Mouse (Mus musculus) embryonic facial prominence, embryonic 11.5 days (tissue): ENCODE measurements around the gene Srrm3. TPM values are rescaled to one million over a fixed set of nuclear protein-coding genes. Genes with fewer than 3 reads are reported as not detected.

Source experiments
- ATAC-seq: fragments of 200-750 bp; cut with Nextera tagmentation; replicated peaks from 2 replicates; pipeline ENCODE4 v1.8.0; 2017; ENCODE audit warnings: low read depth; ENCODE audit not compliant: insufficient number of reproducible peaks, low FRiP score, low TSS enrichment
- DNase-seq: peaks from one replicate; pipeline ENCODE4 v3.0.0-alpha.2; 2015; ENCODE audit warnings: low spot score
- H3K27ac ChIP-seq: fragments of 300-500 bp; sonication (generic); replicated peaks from 2 replicates; pipeline ENCODE4 v1.5.1; 2014; ENCODE audit warnings: mild to moderate bottlenecking, low read depth, low read length, control low read depth
- H3K27me3 ChIP-seq: fragments of 300-500 bp; sonication (generic); 2 replicates; pipeline ENCODE4 v1.6.1; 2014; ENCODE audit warnings: mild to moderate bottlenecking, low read length, moderate library complexity, mixed read lengths; ENCODE audit not compliant: control insufficient read depth, insufficient read depth
- H3K36me3 ChIP-seq: fragments of 300-500 bp; sonication (generic); replicated peaks from 2 replicates; pipeline ENCODE4 v1.6.1; 2014; ENCODE audit warnings: low read depth, mild to moderate bottlenecking, low read length, moderate library complexity, mixed read lengths; ENCODE audit not compliant: control insufficient read depth, insufficient read depth
- H3K4me1 ChIP-seq: fragments of 300-500 bp; sonication (generic); 2 replicates; pipeline ENCODE4 v1.6.1; 2014; ENCODE audit warnings: low read length, mixed read lengths; ENCODE audit not compliant: control insufficient read depth, insufficient read depth
- H3K4me2 ChIP-seq: fragments of 300-500 bp; sonication (generic); 2 replicates; pipeline ENCODE4 v1.6.1; 2014; ENCODE audit warnings: low read depth, mild to moderate bottlenecking, control low read depth, low read length, moderate library complexity
- H3K4me3 ChIP-seq: fragments of 300-500 bp; sonication (generic); 2 replicates; pipeline ENCODE4 v1.5.1; 2014; ENCODE audit warnings: low read depth, low read length, control low read depth
- H3K9ac ChIP-seq: fragments of 300-500 bp; sonication (generic); replicated peaks from 2 replicates; pipeline ENCODE4 v1.6.1; 2014; ENCODE audit warnings: mild to moderate bottlenecking, control low read depth, low read length
- H3K9me3 ChIP-seq: fragments of 300-500 bp; sonication (generic); replicated peaks from 2 replicates; pipeline ENCODE4 v1.6.1; 2016; ENCODE audit warnings: mild to moderate bottlenecking, low read length, inconsistent platforms, mixed read lengths; ENCODE audit not compliant: control insufficient read depth
- WGBS: fragments of 180-500 bp; shearing (Covaris S2); extraction: QIAGEN DNeasy Blood & Tissue Kit; methylation state at CpG from one replicate; pipeline ENCODE4 v1.1.7; 2014; 5-methylcytosine and 5-hydroxymethylcytosine counted together
- polyA plus RNA-seq: library from polyadenylated mRNA; unstranded; fragments of >200 nt; fragmentation: Nextera tagmentation; extraction: Ambion mirVana; gene quantifications from 2 replicates; pipeline ENCODE4 v1.2.1, GENCODE M21; 2014

Srrm3 gene
- polyA plus RNA-seq, 1 experiment from 2014 or later = 3.2 TPM

DNA sequence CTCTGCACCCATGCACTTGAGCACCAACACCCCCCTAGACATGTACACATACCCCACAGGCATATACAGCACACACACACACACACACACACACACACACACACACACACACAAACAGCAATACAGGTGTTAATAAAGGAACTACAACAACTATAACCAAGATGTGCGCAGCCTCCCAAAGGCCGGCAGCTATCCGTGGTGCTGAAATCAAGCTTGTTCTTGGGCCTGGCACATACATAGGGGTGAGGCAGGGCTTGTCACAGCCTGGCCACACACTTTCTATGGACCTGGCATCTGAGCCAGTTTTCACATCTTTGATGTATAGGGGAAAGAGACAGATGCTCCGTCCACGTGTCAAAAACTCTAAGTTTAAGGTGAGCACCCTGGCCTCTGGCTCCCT lies 36.7 kb downstream of the Srrm3 start:
- H3K27me3 ChIP-seq = no peaks in the 10 kb centered on the region
- H3K9me3 ChIP-seq = no peaks in the 10 kb centered on the region
- WGBS = 31% methylated on average over 5 of the region's 5 CpGs
- H3K9ac ChIP-seq = no peak overlapping the region
- ATAC-seq (no peak), DNase-seq (peak; percentile 83)
- no peaks in the 10 kb centered on the region for H3K36me3 ChIP-seq
- no peak overlapping the region for H3K4me2 ChIP-seq
- no peak overlapping the region for H3K4me3 ChIP-seq
- H3K4me1 ChIP-seq = no peaks in the 10 kb centered on the region
- H3K27ac ChIP-seq = no peak overlapping the region

DNA sequence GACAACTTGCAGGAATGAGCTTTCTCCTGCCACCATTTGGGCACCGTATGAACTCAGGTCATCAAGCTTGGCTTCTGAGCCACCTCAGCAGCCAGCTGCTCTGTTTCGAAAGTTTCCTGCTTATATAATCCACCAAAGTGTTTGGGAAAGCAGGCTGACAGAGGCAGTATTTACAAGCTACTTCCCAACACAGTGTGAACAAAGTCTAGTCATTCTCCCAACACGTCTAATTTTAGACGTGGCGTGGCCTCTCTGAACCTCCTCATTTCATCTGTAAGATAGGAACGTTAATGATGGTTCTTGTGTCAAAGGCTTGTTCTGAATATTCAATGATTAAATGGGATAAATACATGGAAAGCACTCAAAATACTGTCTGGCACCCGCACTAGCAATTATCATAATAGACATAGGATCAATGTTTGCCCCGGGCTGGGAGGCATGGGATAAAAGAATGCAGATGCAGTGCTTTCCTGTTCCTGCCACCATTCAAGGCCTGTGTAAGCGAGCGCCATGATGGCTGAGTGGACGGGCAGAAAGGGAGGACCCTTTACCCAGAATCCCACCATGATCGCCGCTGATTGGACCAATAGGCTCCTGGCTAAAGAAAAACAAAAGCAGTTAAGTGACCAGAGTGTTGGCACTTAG lies 39.1 kb downstream of the Srrm3 start:
- H3K27me3 ChIP-seq = peaks cover 2% of the 10 kb centered on the region; the same call in 1 of the 2 replicates
- DNase-seq (no peak), ATAC-seq (no peak)
- H3K4me3 ChIP-seq = no peak overlapping the region
- no peaks in the 10 kb centered on the region for H3K36me3 ChIP-seq
- no peak overlapping the region for H3K4me2 ChIP-seq
- no peaks in the 10 kb centered on the region for H3K4me1 ChIP-seq
- no peak overlapping the region for H3K27ac ChIP-seq
- 78% methylated on average over 13 of the region's 13 CpGs for WGBS
- H3K9me3 ChIP-seq = no peaks in the 10 kb centered on the region
- H3K9ac ChIP-seq = no peak overlapping the region

DNA sequence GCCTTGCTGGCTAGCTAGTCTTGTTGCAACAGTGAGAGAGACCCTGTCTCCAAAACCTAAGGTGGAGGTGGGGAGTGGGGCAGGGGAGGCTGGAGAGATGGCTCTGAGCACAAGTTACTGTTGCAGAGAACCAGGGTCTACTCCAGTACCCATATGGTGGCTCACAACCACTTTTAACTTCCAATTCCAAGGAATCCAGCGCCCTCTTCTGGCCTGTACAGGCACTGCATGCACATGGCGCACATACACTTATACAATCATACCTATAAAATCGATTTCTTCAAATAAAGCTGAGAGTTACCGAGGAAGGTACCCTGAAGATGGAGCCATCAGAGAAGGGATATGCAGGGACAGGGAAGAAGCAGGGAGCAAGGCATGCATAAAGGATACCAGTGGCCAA lies 40.8 kb downstream of the Srrm3 start:
- H3K4me2 ChIP-seq = no peak overlapping the region
- no peak for DNase-seq
- peaks cover 4% of the 10 kb centered on the region; the same call in 1 of the 2 replicates for H3K4me1 ChIP-seq
- no peak overlapping the region for H3K9ac ChIP-seq
- H3K36me3 ChIP-seq = no peaks in the 10 kb centered on the region
- no peak overlapping the region for H3K27ac ChIP-seq
- 72% methylated on average over 4 of the region's 4 CpGs for WGBS
- no peak for ATAC-seq
- no peak overlapping the region for H3K4me3 ChIP-seq
- peaks cover 16% of the 10 kb centered on the region for H3K27me3 ChIP-seq
- no peaks in the 10 kb centered on the region for H3K9me3 ChIP-seq

DNA sequence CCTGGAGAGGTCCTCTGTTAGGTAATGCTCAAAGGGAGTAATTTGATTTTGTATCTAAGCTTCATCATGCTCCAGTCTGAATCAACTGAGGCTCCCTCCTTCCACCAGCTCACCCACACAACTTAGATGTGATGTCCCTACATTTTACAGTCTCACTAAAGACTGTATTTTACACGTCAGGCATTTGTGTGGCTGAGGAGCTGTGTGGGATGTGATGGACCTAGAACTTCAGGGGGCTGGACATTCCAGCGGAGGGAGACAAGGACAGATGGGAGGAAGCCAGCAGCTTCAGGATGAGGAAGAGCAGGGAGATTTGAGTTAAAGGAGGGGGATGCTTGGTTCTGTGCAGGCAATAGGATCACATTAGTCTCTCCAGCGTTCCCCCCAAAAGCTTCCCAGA lies 41.2 kb downstream of the Srrm3 start:
- Histone ChIP-seq H3K4me3 (no peak overlapping the region), H3K4me2 (no peak overlapping the region), H3K4me1 (peaks cover 4% of the 10 kb centered on the region; the same call in 1 of the 2 replicates), H3K9me3 (no peaks in the 10 kb centered on the region), H3K9ac (no peak overlapping the region), H3K27me3 (peaks cover 20% of the 10 kb centered on the region), H3K27ac (no peak overlapping the region), H3K36me3 (no peaks in the 10 kb centered on the region)
- ATAC-seq = no peak
- no peak for DNase-seq
- 87% methylated on average over 3 of the region's 3 CpGs for WGBS

DNA sequence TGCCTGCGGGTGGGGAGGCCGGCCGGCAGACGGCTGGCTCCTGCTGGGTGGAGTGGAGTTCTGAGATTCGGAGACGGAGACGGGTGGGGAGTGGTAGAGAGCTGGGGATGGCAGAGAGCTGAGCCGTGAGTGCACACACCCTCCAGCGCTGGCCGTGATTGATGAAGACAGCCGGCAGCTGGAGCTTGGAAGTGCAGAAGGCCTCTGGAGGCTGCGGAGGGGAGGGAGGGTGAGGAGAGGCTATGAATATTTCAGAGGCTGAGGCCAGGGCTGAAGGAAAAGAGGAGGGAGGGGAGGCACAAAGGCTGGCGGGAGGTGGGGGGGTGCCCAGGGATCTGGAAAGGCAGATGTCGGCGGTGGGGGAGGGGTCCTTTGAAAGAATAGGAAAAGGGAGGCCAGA lies 44.3 kb downstream of the Srrm3 start:
- Histone ChIP-seq H3K9me3 (no peaks in the 10 kb centered on the region), H3K27ac (no peak overlapping the region), H3K4me1 (peaks cover 4% of the 10 kb centered on the region; the same call in 1 of the 2 replicates), H3K9ac (no peak overlapping the region), H3K36me3 (no peaks in the 10 kb centered on the region), H3K4me2 (no peak overlapping the region), H3K4me3 (no peak overlapping the region), H3K27me3 (peaks cover 32% of the 10 kb centered on the region)
- ATAC-seq = peak; percentile 86
- WGBS = 2% methylated on average over 15 of the region's 15 CpGs
- peak; percentile 65 for DNase-seq

DNA sequence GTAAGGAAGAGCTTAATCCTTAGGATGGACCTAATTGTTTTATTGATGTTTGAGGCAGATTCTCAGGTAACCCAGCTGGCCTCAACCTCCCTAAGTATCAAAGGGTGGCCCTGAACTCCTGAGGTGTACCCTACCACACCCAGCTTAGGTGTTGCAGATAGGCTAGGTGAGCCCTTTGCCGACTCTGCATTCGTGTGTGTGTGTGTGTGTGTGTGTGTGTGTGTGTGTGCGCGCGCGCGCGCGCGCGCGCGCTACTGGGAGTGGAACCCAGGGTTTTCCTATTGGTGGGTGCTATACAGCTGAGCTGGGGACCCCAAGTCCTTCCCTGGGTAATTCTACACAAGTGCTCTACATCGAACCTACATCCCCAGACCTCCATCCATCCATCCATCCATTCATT lies 44.8 kb downstream of the Srrm3 start:
- DNase-seq = no peak
- H3K9me3 ChIP-seq = no peaks in the 10 kb centered on the region
- H3K4me3 ChIP-seq = no peak overlapping the region
- no peak overlapping the region for H3K9ac ChIP-seq
- ATAC-seq = no peak
- H3K27ac ChIP-seq = no peak overlapping the region
- H3K36me3 ChIP-seq = no peaks in the 10 kb centered on the region
- no peak overlapping the region for H3K4me2 ChIP-seq
- H3K27me3 ChIP-seq = peaks cover 37% of the 10 kb centered on the region
- peaks cover 4% of the 10 kb centered on the region; the same call in 1 of the 2 replicates for H3K4me1 ChIP-seq
- 2% methylated on average over 14 of the region's 14 CpGs for WGBS

DNA sequence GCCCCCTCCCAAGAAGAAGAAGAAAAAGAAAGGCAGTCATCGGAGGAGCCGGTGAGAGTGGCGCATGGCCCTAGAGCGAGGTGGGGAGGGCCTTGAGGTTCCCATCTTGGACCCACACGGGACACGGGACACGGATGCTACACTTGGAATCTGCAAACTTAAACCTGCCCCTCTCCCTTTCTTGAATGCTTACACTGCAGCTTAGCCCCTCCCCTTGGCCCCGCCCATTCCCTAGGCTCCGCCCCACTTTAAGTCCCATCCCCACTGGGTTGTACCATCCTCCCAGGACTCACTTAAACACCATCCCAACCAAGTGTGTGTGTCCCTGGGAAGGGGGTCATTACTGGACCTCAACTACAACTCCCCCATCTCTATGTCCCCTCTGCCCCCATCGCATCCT lies 45.7 kb downstream of the Srrm3 start:
- peak overlapping the region; percentile 21; the same call in 1 of the 2 replicates for H3K4me2 ChIP-seq
- peaks cover 45% of the 10 kb centered on the region for H3K27me3 ChIP-seq
- ATAC-seq (no peak), DNase-seq (peak; percentile 25)
- H3K36me3 ChIP-seq = no peaks in the 10 kb centered on the region
- H3K27ac ChIP-seq = no peak overlapping the region; the same call in 1 of the 2 replicates
- peaks cover 4% of the 10 kb centered on the region; the same call in 1 of the 2 replicates for H3K4me1 ChIP-seq
- H3K9ac ChIP-seq = no peak overlapping the region
- H3K9me3 ChIP-seq = no peaks in the 10 kb centered on the region
- WGBS = under 1% methylated on average over 10 of the region's 10 CpGs
- no peak overlapping the region for H3K4me3 ChIP-seq

DNA sequence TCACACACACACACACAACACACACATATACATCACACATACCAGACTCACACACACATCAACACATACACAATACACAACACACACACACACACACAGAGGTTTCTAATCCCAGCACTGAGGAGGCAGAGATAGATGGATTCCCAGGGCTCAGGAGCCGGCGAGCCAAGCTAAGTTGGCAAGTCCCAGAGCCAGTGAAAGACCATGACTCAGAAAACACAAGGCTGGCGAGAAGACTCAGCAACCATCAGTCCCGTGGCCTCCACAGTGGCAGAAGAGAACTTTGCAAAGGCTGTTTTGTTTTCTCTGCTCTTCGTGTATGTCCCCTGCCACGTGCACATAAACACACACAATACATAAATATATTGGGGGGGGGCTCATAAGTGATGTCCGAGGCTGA lies 47.0 kb downstream of the Srrm3 start:
- no peak for DNase-seq
- no peaks in the 10 kb centered on the region for H3K36me3 ChIP-seq
- H3K9ac ChIP-seq = no peak overlapping the region
- no peak overlapping the region for H3K4me2 ChIP-seq
- WGBS = 65% methylated on average over 7 of the region's 7 CpGs
- ATAC-seq = no peak
- peaks cover 4% of the 10 kb centered on the region; the same call in 1 of the 2 replicates for H3K4me1 ChIP-seq
- H3K9me3 ChIP-seq = no peaks in the 10 kb centered on the region
- no peak overlapping the region for H3K27ac ChIP-seq
- H3K4me3 ChIP-seq = no peak overlapping the region
- peaks cover 55% of the 10 kb centered on the region for H3K27me3 ChIP-seq
